Mouse (Mus musculus) neural tube, embryonic 15.5 days (tissue): ENCODE data around the gene Zbtb43. TPM values are rescaled to one million over a fixed set of nuclear protein-coding genes. Genes with fewer than 3 reads are reported as not detected.

Experiments used
- ATAC-seq: fragments of 200-750 bp; cut with Nextera tagmentation; 2 replicates; pipeline ENCODE4 v1.8.0; 2017; ENCODE audit warnings: mild to moderate bottlenecking, moderate TSS enrichment, moderate library complexity; ENCODE audit not compliant: low FRiP score
- H3K27ac ChIP-seq: fragments of 300-500 bp; sonication (generic); replicated peaks from 2 replicates; pipeline ENCODE4 v1.5.1; 2015; ENCODE audit warnings: mild to moderate bottlenecking, inconsistent platforms
- H3K27me3 ChIP-seq: fragments of 300-500 bp; sonication (generic); replicated peaks from 2 replicates; pipeline ENCODE4 v1.6.1; 2015; ENCODE audit warnings: inconsistent platforms
- H3K36me3 ChIP-seq: fragments of 300-500 bp; sonication (generic); 2 replicates; pipeline ENCODE4 v1.6.1; 2015; ENCODE audit warnings: inconsistent platforms
- H3K4me1 ChIP-seq: fragments of 300-500 bp; sonication (generic); 2 replicates; pipeline ENCODE4 v1.6.1; 2015; ENCODE audit warnings: inconsistent platforms
- H3K4me2 ChIP-seq: fragments of 300-500 bp; sonication (generic); 2 replicates; pipeline ENCODE4 v1.6.1; 2015; ENCODE audit warnings: inconsistent platforms, mild to moderate bottlenecking, moderate library complexity
- H3K4me3 ChIP-seq: fragments of 300-500 bp; sonication (generic); replicated peaks from 2 replicates; pipeline ENCODE4 v1.5.1; 2015; ENCODE audit warnings: mild to moderate bottlenecking, inconsistent platforms
- H3K9ac ChIP-seq: fragments of 300-500 bp; sonication (generic); replicated peaks from 2 replicates; pipeline ENCODE4 v1.6.1; 2015; ENCODE audit warnings: mild to moderate bottlenecking, inconsistent platforms
- H3K9me3 ChIP-seq: fragments of 300-500 bp; sonication (generic); replicated peaks from 2 replicates; pipeline ENCODE4 v1.6.1; 2016; ENCODE audit warnings: inconsistent platforms
- WGBS: fragments of 180-500 bp; shearing (Covaris S2); methylation state at CpG from one replicate; pipeline ENCODE4 v1.1.7; 2015; ENCODE audit warnings: mixed read lengths; 5-methylcytosine and 5-hydroxymethylcytosine counted together
- polyA plus RNA-seq: library from polyadenylated mRNA; unstranded; fragments of >200 nt; fragmentation: Nextera tagmentation; extraction: Ambion mirVana; gene quantifications from 2 replicates; pipeline ENCODE4 v1.2.1, GENCODE M21; 2015

The Zbtb43 gene
- polyA plus RNA-seq, 1 experiment from 2014 or later, result 21.9 TPM

GRCm38 (mm10) chr2:33417454-33417853 is 50.9 kb downstream of the Zbtb43 start:
- no peak overlapping the region for H3K4me3 ChIP-seq
- no peak overlapping the region for H3K9ac ChIP-seq
- no peaks in the 10 kb centered on the region for H3K9me3 ChIP-seq
- H3K27ac ChIP-seq, result no peak overlapping the region
- H3K27me3 ChIP-seq, result no peaks in the 10 kb centered on the region
- WGBS, result 71% methylated on average over 4 of the region's 4 CpGs
- no peak overlapping the region for H3K4me2 ChIP-seq
- H3K4me1 ChIP-seq, result peaks cover 13% of the 10 kb centered on the region
- peaks cover 9% of the 10 kb centered on the region for H3K36me3 ChIP-seq
- ATAC-seq, result no peak

- Histone ChIP-seq H3K9ac (no peak overlapping the region), H3K4me3 (no peak overlapping the region)
- ATAC-seq, result no peak
These were observed 54.3 kb downstream of the Zbtb43 start for GRCm38 (mm10) chr2:33414019-33414418.

GRCm38 (mm10) chr2:33412111-33412510 is 56.2 kb downstream of the Zbtb43 start:
- no peak overlapping the region for H3K4me3 ChIP-seq
- no peak for ATAC-seq
- no peak overlapping the region for H3K27ac ChIP-seq
- H3K36me3 ChIP-seq, result peaks cover 37% of the 10 kb centered on the region
- no peaks in the 10 kb centered on the region for H3K27me3 ChIP-seq
- H3K4me2 ChIP-seq, result no peak overlapping the region
- 78% methylated on average over 14 of the region's 14 CpGs for WGBS
- no peaks in the 10 kb centered on the region for H3K9me3 ChIP-seq
- 0 out of 2 replicates have a peak, but pooled peaks cover 8% of the 10 kb centered on the region for H3K4me1 ChIP-seq
- H3K9ac ChIP-seq, result no peak overlapping the region

More at GRCm38 (mm10) chr2:33414019-33414418, 54.3 kb downstream of the Zbtb43 start:
- no peaks in the 10 kb centered on the region for H3K9me3 ChIP-seq
- H3K36me3 ChIP-seq, result peaks cover 32% of the 10 kb centered on the region
- no peak overlapping the region for H3K27ac ChIP-seq
- WGBS, result 94% methylated on average over 13 of the region's 13 CpGs
- H3K4me2 ChIP-seq, result no peak overlapping the region
- H3K4me1 ChIP-seq, result peaks cover 11% of the 10 kb centered on the region
- no peaks in the 10 kb centered on the region for H3K27me3 ChIP-seq

GRCm38 (mm10) chr2:33403511-33404003 is 64.8 kb downstream of the Zbtb43 start:
- H3K36me3 ChIP-seq, result peaks cover 5% of the 10 kb centered on the region; the same call in 1 of the 2 replicates
- no peaks in the 10 kb centered on the region for H3K27me3 ChIP-seq
- H3K4me1 ChIP-seq, result peaks cover 11% of the 10 kb centered on the region
- 95% methylated on average over 4 of the region's 4 CpGs for WGBS
- H3K27ac ChIP-seq, result no peak overlapping the region
- ATAC-seq, result no peak
- no peak overlapping the region for H3K9ac ChIP-seq
- H3K9me3 ChIP-seq, result no peaks in the 10 kb centered on the region
- no peak overlapping the region for H3K4me3 ChIP-seq
- no peak overlapping the region for H3K4me2 ChIP-seq

- ATAC-seq, result no peak
- H3K9ac ChIP-seq, result no peak overlapping the region
- peaks cover 11% of the 10 kb centered on the region for H3K4me1 ChIP-seq
- 69% methylated on average over 5 of the region's 5 CpGs for WGBS
- no peaks in the 10 kb centered on the region for H3K9me3 ChIP-seq
- H3K27ac ChIP-seq, result no peak overlapping the region
- no peak overlapping the region for H3K4me3 ChIP-seq
- no peak overlapping the region for H3K4me2 ChIP-seq
- H3K27me3 ChIP-seq, result no peaks in the 10 kb centered on the region
- H3K36me3 ChIP-seq, result no peaks in the 10 kb centered on the region
These were observed 65.7 kb downstream of the Zbtb43 start for GRCm38 (mm10) chr2:33402638-33403037.

- 32% methylated on average over 7 of the region's 7 CpGs for WGBS
These were observed 66.1 kb downstream of the Zbtb43 start for GRCm38 (mm10) chr2:33402236-33402635.

GRCm38 (mm10) chr2:33401217-33401616 is 67.1 kb downstream of the Zbtb43 start:
- no peak overlapping the region for H3K4me2 ChIP-seq
- peaks cover 4% of the 10 kb centered on the region for H3K4me1 ChIP-seq
- no peak overlapping the region for H3K9ac ChIP-seq
- no peaks in the 10 kb centered on the region for H3K27me3 ChIP-seq
- no peaks in the 10 kb centered on the region for H3K36me3 ChIP-seq
- H3K9me3 ChIP-seq, result no peaks in the 10 kb centered on the region
- no peak overlapping the region for H3K4me3 ChIP-seq
- no peak overlapping the region for H3K27ac ChIP-seq
- no peak for ATAC-seq
- WGBS, result 35% methylated on average over 3 of the region's 3 CpGs

More at GRCm38 (mm10) chr2:33402236-33402635, 66.1 kb downstream of the Zbtb43 start:
- no peaks in the 10 kb centered on the region for H3K9me3 ChIP-seq
- no peak for ATAC-seq
- H3K9ac ChIP-seq, result no peak overlapping the region
- no peak overlapping the region for H3K4me3 ChIP-seq
- no peak overlapping the region for H3K27ac ChIP-seq
- H3K36me3 ChIP-seq, result no peaks in the 10 kb centered on the region
- peaks cover 11% of the 10 kb centered on the region for H3K4me1 ChIP-seq
- no peak overlapping the region for H3K4me2 ChIP-seq
- H3K27me3 ChIP-seq, result no peaks in the 10 kb centered on the region

- Histone ChIP-seq H3K9ac (no peak overlapping the region), H3K27ac (no peak overlapping the region), H3K27me3 (no peaks in the 10 kb centered on the region), H3K4me2 (no peak overlapping the region), H3K36me3 (no peaks in the 10 kb centered on the region), H3K4me3 (no peak overlapping the region), H3K9me3 (no peaks in the 10 kb centered on the region), H3K4me1 (no peaks in the 10 kb centered on the region)
- ATAC-seq, result no peak
- 77% methylated on average over 5 of the region's 5 CpGs for whole genome bisulfite sequencing
These were observed 67.8 kb downstream of the Zbtb43 start for GRCm38 (mm10) chr2:33400541-33400940.

Other genes starting within 250 kb of the Zbtb43 start
- 31.6 and 34.9 TPM in 2 replicates for gene Ralgps1, start 97.1 kb downstream of the Zbtb43 start, polyA plus RNA-seq
- 6.8 and 7.0 TPM in 2 replicates for gene Zbtb34, start 37.2 kb downstream of the Zbtb43 start, polyA plus RNA-seq
- 7.9 and 8.5 TPM in 2 replicates for gene Lmx1b, start 172.0 kb upstream of the Zbtb43 start, polyA plus RNA-seq